29 mouse cellular contexts compared by ENCODE assay signal in genomic region chr11:108987226-108987625, GRCm38 (mm10).
A peak's percentile ranks its signal among the peaks of the same experiment; 100 is the strongest.
DNase-seq lines count a peak whose midpoint lies in the region; ATAC-seq and TF ChIP-seq lines count a peak whose summit lies in the region.
"Had no signal": no experiment of that assay in that cellular context is flagged by ENCODE, and none has a peak within 500 bp of the region (broad histone marks: within the 10 kb centered on the region; RNA-seq: fewer than 3 reads in every experiment).

No protein-coding gene starts in this region.

- H3K4me1 ChIP-seq in midbrain, postnatal 0 days (ENCODE audit: insufficient read depth, low read length) = no peaks in the 10 kb centered on the region
- peaks cover 17% of the 10 kb centered on the region for H3K4me1 ChIP-seq in midbrain, embryonic 10.5 days
- H3K4me1 ChIP-seq: intestine, embryonic 15.5 days; limb, embryonic 10.5 days; liver, embryonic 13.5 days; neural tube, embryonic 15.5 days had no signal

- H3K9me3 ChIP-seq in midbrain, postnatal 0 days (ENCODE audit: low read length) = no peaks in the 10 kb centered on the region
- H3K9me3 ChIP-seq in midbrain, embryonic 10.5 days (replicated peaks) = no peaks in the 10 kb centered on the region
- H3K9me3 ChIP-seq: hindbrain, embryonic 10.5 days; hindbrain, embryonic 15.5 days; intestine, embryonic 15.5 days; limb, embryonic 10.5 days; limb, embryonic 15.5 days; liver, embryonic 13.5 days; neural tube, embryonic 15.5 days had no signal

- no peaks in the 10 kb centered on the region for H3K27me3 ChIP-seq in midbrain, postnatal 0 days (ENCODE audit: insufficient read depth, low read length)
- H3K27me3 ChIP-seq in midbrain, embryonic 10.5 days (ENCODE audit: low read depth, poor library complexity, severe bottlenecking) = peaks cover 18% of the 10 kb centered on the region
- H3K27me3 ChIP-seq: hindbrain, embryonic 15.5 days; intestine, embryonic 15.5 days; limb, embryonic 15.5 days; liver, embryonic 13.5 days; neural tube, embryonic 15.5 days had no signal

- H3K27ac ChIP-seq in midbrain, postnatal 0 days (ENCODE audit: low read depth, low read length) = no peak overlapping the region
- no peak overlapping the region for H3K27ac ChIP-seq in midbrain, embryonic 10.5 days (replicated peaks)
- H3K27ac ChIP-seq: hindbrain, embryonic 10.5 days; hindbrain, embryonic 15.5 days; intestine, embryonic 15.5 days; limb, embryonic 10.5 days; limb, embryonic 15.5 days; liver, embryonic 13.5 days; macrophage; neural tube, embryonic 15.5 days had no signal

- peak; percentile 67 for ATAC-seq in frontal cortex, adult (ENCODE audit: low TSS enrichment)
- ATAC-seq in midbrain, postnatal 0 days (ENCODE audit: low FRiP score) = no peak
- ATAC-seq: intestine, embryonic 15.5 days had no signal

- DNase-seq in cerebellum, postnatal 10 days = peak; percentile 47
- DNase-seq in cerebellum, adult 11 months = no peak
- no peak for DNase-seq in frontal cortex, postnatal 25 days (ENCODE audit: low spot score in 2 of 2)
- DNase-seq in midbrain, postnatal 0 days (ENCODE audit: low spot score) = peak; percentile 67
- DNase-seq in midbrain, embryonic 10.5 days (ENCODE audit: low spot score) = no peak
- DNase-seq in embryo, embryonic 10.5 days (ENCODE audit: low spot score) = no peak
- DNase-seq in testis, postnatal 14 days (ENCODE audit: low spot score) = no peak
- DNase-seq: adrenal gland, adult 8-10 months; cerebellum, adult 18-20 months; gastrocnemius, postnatal 10 days; heart, postnatal 14 days; kidney, adult 2 months; kidney, postnatal 36 days; liver, embryonic 13.5 days; lung, adult 18-20 months; lung, postnatal 10 days; midbrain, embryonic 14.5 days; retina, postnatal 1 day; spleen, adult 18-20 months; thymus, adult 2 months; thymus, postnatal 36 days had no signal

- H3K4me3 ChIP-seq in midbrain, postnatal 0 days (ENCODE audit: low read depth, low read length) = no peak overlapping the region
- H3K4me3 ChIP-seq in midbrain, embryonic 10.5 days = no peak overlapping the region
- H3K4me3 ChIP-seq: hindbrain, embryonic 10.5 days; hindbrain, embryonic 15.5 days; intestine, embryonic 15.5 days; limb, embryonic 10.5 days; limb, embryonic 15.5 days; liver, embryonic 13.5 days; neural tube, embryonic 15.5 days had no signal

- H3K4me2 ChIP-seq in midbrain, postnatal 0 days (ENCODE audit: low read depth, low read length, poor library complexity, severe bottlenecking) = no peak overlapping the region
- H3K4me2 ChIP-seq: hindbrain, embryonic 15.5 days; intestine, embryonic 15.5 days; limb, embryonic 15.5 days; liver, embryonic 13.5 days; neural tube, embryonic 15.5 days had no signal

- no peak overlapping the region for H3K9ac ChIP-seq in midbrain, postnatal 0 days (replicated peaks; ENCODE audit: low read length, poor library complexity, severe bottlenecking)
- H3K9ac ChIP-seq: hindbrain, embryonic 15.5 days; intestine, embryonic 15.5 days; limb, embryonic 15.5 days; liver, embryonic 13.5 days; neural tube, embryonic 15.5 days had no signal

- TF ChIP-seq CTCF in midbrain, postnatal 0 days (IDR thresholded peaks at IDR 0.05) = no peak

- no peaks in the 10 kb centered on the region for H3K36me3 ChIP-seq in midbrain, postnatal 0 days (ENCODE audit: insufficient read depth, low read length)
- H3K36me3 ChIP-seq in midbrain, embryonic 10.5 days = no peaks in the 10 kb centered on the region
- H3K36me3 ChIP-seq: hindbrain, embryonic 10.5 days; hindbrain, embryonic 15.5 days; intestine, embryonic 15.5 days; limb, embryonic 10.5 days; limb, embryonic 15.5 days; liver, embryonic 13.5 days; neural tube, embryonic 15.5 days had no signal

- 84% methylated on average over 3 of the region's 3 CpGs for WGBS in midbrain, postnatal 0 days
- 86% methylated on average over 3 of the region's 3 CpGs for WGBS in midbrain, embryonic 10.5 days

Comparison
In these comparisons a context has a peak if more than half of its experiments do, and no peak if none do; other contexts are left out.
1. DNase-seq: peak in cerebellum, postnatal 10 days (2 of 2) and midbrain, postnatal 0 days (single experiment); none in cerebellum, adult 11 months (single experiment), frontal cortex, postnatal 25 days (0 of 2), midbrain, embryonic 10.5 days (single experiment), embryo, embryonic 10.5 days (single experiment) and testis, postnatal 14 days (single experiment).